Mouse (Mus musculus) fat pad, adult 2 months (tissue): Measurements from ENCODE around the gene Camkmt.

Experiments
- DNase-seq: peaks from one replicate; pipeline ENCODE4 v3.0.0-alpha.2; 2011; ENCODE audit warnings: low read depth, low spot score; ENCODE audit errors: extremely low read depth

Gene Camkmt

GRCm38 (mm10) chr17:85454419-85454983 lies 364.1 kb downstream of the Camkmt start:
- DNase-seq: no peak

DNA sequence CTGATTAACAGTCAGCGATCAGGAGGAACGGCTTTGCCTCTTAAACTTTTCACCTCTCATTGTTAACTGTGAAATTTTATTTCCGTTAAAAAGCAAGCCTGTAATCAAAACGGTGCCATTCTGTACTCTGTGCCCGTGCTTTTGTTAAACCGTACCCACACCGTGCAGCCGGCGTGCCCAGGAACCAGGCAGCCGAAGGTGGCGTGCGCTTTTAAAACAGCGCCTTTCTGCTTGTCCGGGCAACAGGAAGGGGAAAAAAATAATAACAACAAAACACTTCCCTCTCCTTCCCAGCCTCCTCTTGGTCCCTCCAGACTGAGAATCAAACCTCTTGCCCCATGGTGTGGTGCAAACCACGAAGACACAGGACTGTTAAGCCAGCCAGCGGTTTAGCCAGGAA lies 364.7 kb downstream of the Camkmt start:
- no peak for DNase-seq

- no peak for DNase-seq
Observed at GRCm38 (mm10) chr17:85458075-85458474, 367.7 kb downstream of the Camkmt start.

- no peak for DNase-seq
Observed at GRCm38 (mm10) chr17:85458589-85458988, 368.2 kb downstream of the Camkmt start.

DNA sequence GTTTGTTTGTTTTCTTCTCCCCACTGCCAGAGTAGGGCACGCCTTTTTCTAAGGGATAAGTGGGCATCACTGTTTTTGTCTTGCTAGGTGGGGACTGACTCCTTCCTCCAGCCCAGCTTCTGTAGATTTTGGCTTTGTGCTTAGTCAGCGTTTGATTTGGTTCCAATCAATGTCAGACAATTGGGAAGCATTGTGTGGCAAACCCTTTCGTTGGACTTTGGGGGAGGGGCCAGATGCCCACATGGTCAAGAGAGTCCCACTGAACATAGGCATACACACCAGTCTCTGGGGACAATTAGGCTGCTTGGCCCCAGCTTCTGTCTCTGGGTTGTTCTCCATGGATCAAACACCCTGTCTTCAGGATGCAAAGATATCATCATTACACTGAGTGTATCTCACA lies 371.2 kb downstream of the Camkmt start:
- DNase-seq: no peak

DNA sequence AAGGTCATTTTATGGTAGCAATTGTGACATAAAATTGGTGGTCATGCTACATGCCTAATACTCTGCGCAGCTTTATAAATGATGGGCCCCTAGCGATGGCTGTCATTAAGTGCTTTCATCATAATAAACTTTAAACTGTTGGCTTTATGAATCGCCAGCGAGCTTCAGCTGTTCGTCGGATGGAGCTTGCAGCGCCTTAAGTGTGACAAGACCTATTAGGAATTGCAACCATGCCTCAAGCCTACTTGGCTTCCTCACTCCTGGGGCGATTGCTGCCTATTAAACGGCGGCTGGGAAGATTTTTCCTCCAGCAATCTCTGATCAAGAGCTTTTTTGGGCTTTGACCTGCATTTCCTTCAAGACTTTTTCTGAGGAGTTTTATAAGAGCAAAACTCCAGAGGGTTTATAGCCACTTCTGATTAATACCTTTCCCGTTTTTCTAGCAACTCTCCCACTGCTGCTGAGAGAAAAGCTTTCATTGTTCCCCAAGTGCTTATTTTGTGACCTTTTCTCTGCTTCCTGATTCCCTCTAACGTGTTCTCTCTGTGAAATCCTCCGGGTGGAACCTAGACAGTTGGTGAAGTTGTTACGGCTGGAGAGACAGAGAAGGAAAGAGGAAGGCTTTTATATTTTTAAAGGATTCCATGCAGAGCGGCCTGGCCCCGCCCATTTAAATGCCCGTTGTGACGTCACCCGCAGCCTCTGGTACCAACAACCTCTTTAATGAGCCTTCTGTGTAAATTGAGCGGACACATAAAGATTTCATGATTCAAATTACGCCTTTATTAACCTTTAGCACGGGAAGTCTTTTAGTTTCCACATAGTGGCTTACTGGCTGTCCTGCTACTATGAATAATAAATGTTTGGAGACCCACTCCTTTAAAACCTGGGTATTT lies 373.4 kb downstream of the Camkmt start:
- no peak for DNase-seq

- DNase-seq: no peak
Observed at GRCm38 (mm10) chr17:85464466-85465411, 374.4 kb downstream of the Camkmt start.

DNA sequence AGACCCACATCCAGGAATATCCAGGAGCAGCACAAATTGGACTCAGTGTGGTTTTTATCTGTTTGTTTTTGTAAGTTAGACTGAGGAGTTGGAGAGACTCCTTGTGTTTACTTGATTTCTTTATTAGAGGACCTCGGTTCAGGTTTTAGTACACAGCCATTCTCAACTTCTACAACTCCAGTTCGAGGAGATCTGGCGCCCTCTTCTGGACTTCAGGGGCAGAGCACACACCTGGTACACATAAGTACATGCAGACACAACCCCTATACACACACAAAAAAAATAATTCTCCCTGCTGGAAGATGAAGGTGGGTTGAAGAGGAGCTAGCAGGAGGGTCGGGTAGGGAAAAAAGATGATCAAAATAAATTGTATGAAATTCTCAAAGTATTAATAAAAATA lies 379.4 kb downstream of the Camkmt start:
- DNase-seq: no peak

DNA sequence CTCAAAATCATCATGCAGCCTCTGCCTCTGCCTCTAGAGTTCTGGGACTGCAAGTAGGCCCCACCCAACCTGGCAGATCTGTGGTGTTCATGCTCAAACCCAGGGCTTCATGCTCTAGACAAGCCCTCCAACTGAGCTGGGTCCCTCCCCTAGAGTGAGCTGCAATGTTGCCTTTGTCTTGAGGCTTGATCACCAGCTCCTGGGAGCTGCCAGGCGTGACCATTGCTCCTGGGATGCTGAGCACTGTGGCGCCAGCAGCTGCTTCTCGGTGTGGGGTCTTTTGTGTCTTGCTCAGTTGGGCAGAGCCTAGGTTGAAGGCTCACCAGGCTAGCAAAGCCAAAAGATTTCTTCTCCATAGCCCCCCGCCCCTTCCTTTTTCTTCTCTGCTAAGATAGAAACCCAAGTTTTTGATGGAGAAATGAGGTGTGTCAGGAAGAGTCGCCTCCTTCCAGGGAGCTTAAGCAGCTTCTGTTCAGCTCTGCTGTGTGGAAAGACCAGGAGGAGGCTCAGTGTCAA lies 382.4 kb downstream of the Camkmt start:
- no peak for DNase-seq

GRCm38 (mm10) chr17:85473217-85473616 lies 382.9 kb downstream of the Camkmt start:
- DNase-seq: no peak

GRCm38 (mm10) chr17:85473881-85474280 lies 383.5 kb downstream of the Camkmt start:
- DNase-seq: no peak

- no peak for DNase-seq
Observed at GRCm38 (mm10) chr17:85481241-85481640, 390.9 kb downstream of the Camkmt start.

DNA sequence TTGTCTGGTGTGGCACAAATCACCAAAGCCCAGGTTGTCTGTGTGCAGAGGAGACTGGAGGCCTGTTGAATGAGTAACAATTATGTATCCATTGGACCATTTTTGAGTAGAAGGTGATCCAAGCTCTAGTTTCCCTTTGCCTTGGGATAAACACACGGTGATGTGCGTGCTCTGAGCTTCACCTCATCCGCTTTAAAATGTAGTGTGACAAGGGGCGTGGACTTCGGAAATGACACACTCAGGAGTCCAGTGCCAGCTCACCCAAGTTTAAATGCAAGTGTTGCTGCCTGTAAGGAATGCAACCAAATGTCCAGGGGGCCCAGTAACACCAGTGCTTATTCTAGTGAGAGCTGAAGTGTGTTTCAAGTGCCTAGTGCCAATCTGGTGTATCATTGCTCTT lies 392.7 kb downstream of the Camkmt start:
- no peak for DNase-seq

DNA sequence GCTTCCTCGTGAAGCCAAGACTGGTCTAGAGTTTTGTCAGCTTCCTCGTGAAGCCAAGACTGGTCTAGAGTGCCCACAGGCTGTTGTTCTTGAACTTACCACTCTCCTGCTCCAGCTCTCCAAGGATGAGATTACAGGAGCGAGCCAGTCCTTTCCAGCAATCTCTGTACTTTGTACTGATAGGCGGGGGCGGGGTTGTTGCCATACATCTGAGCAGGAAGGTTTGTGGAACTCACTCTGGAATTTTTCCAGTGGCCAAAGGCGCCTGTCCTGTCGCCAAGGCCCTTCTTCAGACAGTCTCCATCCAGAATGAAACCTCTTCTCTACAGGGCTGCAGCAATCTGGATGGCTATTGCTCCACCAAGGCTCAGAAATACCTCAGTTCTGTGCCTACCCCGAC lies 393.7 kb downstream of the Camkmt start:
- no peak for DNase-seq

DNA sequence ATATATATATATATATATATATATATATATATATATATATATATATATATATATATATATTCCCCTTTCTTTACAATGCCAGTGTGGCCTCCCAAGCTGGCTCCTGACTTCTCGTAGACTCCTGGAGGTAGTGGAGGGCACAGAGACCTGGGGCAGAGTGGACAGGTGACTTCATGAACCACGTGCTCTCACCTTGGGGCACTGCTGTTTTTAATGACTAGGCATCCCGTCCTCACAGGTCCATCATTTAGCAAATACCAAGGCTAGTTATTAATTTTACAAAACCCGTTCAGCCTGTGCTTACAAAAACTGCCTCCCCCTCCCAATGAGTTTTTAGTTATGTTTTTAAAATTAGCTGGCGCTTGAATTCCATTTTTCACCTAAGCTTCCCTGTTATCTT lies 394.2 kb downstream of the Camkmt start:
- no peak for DNase-seq

- DNase-seq: no peak
Observed at GRCm38 (mm10) chr17:85485065-85485945, 395.0 kb downstream of the Camkmt start.

GRCm38 (mm10) chr17:85485946-85486533 lies 395.7 kb downstream of the Camkmt start:
- no peak for DNase-seq

DNA sequence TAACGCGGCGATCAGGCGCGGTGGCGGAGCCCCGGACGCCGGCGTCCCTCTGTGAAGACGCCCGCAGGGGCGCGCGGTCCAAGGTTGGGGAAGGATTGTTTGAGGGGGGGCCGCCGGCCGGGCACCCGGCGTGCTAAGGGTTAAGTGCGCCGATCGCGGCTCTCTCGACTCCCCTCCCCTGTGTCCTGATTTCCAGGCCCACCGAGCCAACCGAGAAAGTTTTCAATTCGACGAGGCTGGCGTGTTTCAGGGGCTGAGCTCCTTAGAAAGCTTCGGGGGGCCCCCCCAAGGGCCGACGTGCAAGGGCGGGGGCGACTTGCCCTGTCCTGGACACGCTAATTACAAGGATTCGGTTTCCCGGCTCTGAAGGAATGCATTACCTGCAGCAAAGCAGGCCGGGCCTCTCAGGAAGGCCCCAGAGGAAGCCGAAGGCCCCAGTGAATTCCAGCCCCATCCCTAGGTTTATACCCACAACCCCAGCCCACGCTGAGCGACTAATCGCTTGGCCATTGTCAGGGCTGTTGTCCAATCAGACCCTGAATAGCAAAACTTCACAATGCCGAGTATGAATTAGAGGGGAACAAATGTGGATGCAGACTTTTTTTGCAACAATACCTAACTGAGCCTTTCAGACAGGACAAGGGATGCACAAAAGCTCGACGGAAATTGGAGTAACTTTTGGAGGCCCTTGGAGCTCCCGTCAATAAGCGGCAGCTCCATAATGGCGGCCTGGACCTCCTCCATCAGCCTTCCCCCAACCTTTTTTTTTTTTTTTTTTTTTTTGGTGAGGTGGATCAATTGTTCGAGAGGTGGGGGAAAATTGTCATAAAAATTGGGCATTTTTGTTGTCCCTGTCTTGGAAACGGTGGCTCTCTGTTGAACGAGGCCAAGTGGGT lies 396.5 kb downstream of the Camkmt start:
- DNase-seq: no peak

DNA sequence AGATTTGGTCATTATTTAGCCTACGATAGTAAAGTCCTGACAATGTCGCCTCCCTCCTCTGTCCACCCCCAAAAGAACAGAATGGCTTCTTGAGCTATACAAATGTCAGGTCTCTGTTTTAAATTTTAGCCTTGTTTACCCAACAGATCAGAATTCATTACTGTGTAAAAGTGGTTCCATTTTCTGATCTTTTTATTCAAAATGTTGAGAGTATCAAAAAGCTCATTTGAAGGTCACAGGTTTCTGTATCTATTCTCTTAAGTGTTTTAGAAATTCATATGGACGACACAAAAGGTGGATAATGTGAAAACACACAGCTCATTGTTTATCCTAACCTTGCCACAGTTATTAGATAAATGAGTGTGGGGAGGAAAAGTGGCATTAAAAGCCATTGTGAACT lies 397.2 kb downstream of the Camkmt start:
- no peak for DNase-seq
